Mouse (Mus musculus) ES-E14 (cell line): Measurements from ENCODE around the gene Ramp3.

Experiments
- CHD2 ChIP-seq: IDR thresholded peaks from 2 replicates; pipeline ENCODE4 v1.6.1; 2014; ENCODE audit warnings: mild to moderate bottlenecking, low read depth, low read length, inconsistent platforms
- MAFK ChIP-seq: IDR thresholded peaks from 2 replicates; pipeline ENCODE4 v1.6.1; 2014; ENCODE audit warnings: mild to moderate bottlenecking, low read depth, low read length, inconsistent platforms; ENCODE audit not compliant: insufficient read depth
- ZC3H11A ChIP-seq: IDR thresholded peaks from 2 replicates; pipeline ENCODE4 v1.6.1; 2012; ENCODE audit warnings: low read depth, mild to moderate bottlenecking, inconsistent platforms, low read length, borderline replicate concordance

DNA sequence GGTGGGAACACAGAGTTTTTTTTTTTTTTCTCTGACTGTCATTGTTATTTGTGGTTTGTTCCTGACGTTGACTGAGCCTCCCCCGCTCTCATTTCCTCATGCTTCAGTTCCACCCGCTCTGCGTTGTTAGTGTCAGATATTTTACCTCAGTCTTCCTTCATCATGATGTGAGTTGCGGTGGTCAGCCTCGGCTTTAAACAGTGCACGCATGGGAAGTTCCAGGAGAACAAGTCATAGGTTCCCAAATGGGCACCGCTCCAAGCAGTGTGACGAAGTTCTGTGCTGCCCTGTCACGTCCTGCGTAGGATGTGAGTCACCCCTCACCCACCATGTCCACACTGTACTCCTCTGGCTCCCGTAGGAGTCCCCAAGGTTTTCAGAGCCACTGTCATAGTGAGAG lies 36.9 kb downstream of the Ramp3 start:
- TF ChIP-seq MAFK (no peak), ZC3H11A (no peak), CHD2 (no peak)
